Mouse (Mus musculus) forebrain, embryonic 13.5 days (tissue): Measurements from ENCODE around the gene Lamc2. TPM values are rescaled to one million over a fixed set of nuclear protein-coding genes. Genes with fewer than 3 reads are reported as not detected.

ENCODE experiments used
- ATAC-seq: fragments of 200-750 bp; cut with Nextera tagmentation; 2 replicates; pipeline ENCODE4 v1.8.0; 2017
- H3K27ac ChIP-seq: fragments of 300-500 bp; sonication (generic); 2 replicates; pipeline ENCODE4 v1.5.1; 2015; ENCODE audit warnings: inconsistent platforms, mild to moderate bottlenecking, moderate library complexity
- H3K27me3 ChIP-seq: fragments of 300-500 bp; sonication (generic); 2 replicates; pipeline ENCODE4 v1.6.1; 2015; ENCODE audit warnings: mild to moderate bottlenecking, inconsistent platforms
- H3K36me3 ChIP-seq: fragments of 300-500 bp; sonication (generic); 2 replicates; pipeline ENCODE4 v1.6.1; 2015; ENCODE audit warnings: mild to moderate bottlenecking, inconsistent platforms; ENCODE audit not compliant: poor library complexity, severe bottlenecking
- H3K4me1 ChIP-seq: fragments of 300-500 bp; sonication (generic); 2 replicates; pipeline ENCODE4 v1.6.1; 2015; ENCODE audit warnings: inconsistent platforms
- H3K4me2 ChIP-seq: fragments of 300-500 bp; sonication (generic); 2 replicates; pipeline ENCODE4 v1.6.1; 2015; ENCODE audit warnings: inconsistent platforms, mild to moderate bottlenecking, moderate library complexity
- H3K4me3 ChIP-seq: fragments of 300-500 bp; sonication (generic); 2 replicates; pipeline ENCODE4 v1.5.1; 2015; ENCODE audit warnings: mild to moderate bottlenecking, inconsistent platforms
- H3K9ac ChIP-seq: fragments of 300-500 bp; sonication (generic); 2 replicates; pipeline ENCODE4 v1.6.1; 2015; ENCODE audit warnings: mild to moderate bottlenecking, inconsistent platforms
- H3K9me3 ChIP-seq: fragments of 300-500 bp; sonication (generic); replicated peaks from 2 replicates; pipeline ENCODE4 v1.6.1; 2016; ENCODE audit warnings: inconsistent platforms
- WGBS: fragments of 180-500 bp; shearing (Covaris S2); methylation state at CpG from one replicate; pipeline ENCODE4 v1.1.7; 2015; 5-methylcytosine and 5-hydroxymethylcytosine counted together
- polyA plus RNA-seq: library from polyadenylated mRNA; unstranded; fragments of >200 nt; fragmentation: Nextera tagmentation; extraction: Ambion mirVana; gene quantifications from 2 replicates; pipeline ENCODE4 v1.2.1, GENCODE M21; 2015

Gene Lamc2
- polyA plus RNA-seq, result 0.14 and 0.67 TPM in 2 replicates

DNA sequence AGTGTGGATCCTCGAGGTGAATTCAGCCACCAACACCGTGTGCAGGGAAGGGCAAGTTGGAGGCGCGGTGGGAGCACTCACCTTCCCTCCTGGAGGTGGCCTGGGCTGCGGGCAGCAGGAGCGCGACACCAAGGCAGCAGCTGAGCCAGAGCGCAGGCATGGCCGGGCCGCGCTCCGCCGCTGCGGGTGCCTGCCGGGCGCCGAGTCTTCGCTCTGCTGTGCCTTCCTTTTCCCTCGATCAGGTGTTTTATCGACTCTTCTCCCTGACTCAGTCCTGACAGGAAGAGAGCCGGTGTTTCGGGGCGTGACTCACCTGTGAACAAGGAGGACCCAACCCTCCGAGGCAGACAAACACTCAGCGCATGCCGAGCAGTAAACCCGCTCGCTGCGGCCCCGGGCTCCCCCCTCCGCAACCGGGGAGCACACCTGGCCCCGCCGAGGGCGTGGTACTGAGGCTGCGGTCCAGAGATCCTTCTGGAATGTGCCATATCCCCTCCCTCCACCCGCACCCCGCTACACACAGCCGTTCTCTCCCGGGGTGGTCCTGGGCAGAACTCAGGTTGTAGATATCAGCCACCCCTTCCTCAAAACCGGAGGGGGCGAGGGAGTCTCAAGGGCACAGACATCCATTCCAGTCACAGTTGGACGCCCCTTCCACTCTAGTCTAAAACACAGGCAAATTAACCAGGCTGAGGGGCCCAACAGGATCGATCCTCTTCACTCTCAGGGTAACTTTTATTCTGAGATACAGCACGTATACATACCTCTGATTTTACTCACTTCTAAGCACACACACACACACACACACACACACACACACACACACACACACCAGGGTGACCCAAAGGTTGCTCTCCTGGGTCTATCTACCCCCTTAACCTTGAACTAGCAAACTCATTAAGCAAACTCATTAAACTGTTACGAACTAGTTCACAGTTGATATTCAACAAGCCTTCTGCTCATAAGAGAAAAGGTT lies at the start of gene Lamc2:
Gene Lamc2 (minus strand): TSS at position 620 of the 976 bp plus-strand sequence.
- Histone ChIP-seq H3K4me2 (peak within 1 kb of the TSS; percentile 87), H3K36me3 (no peaks in the 10 kb centered on the region), H3K27ac (no peak within 1 kb of the TSS), H3K9me3 (no peaks in the 10 kb centered on the region), H3K4me3 (peak within 1 kb of the TSS; percentile 45), H3K4me1 (peaks cover 17% of the 10 kb centered on the region), H3K9ac (peak within 1 kb of the TSS; percentile 58), H3K27me3 (peaks cover 51% of the 10 kb centered on the region)
- 4% methylated on average over 34 of the region's 46 CpGs for WGBS
- peak; percentile 63 for ATAC-seq

GRCm38 (mm10) chr1:153235576-153235975 lies 49.3 kb upstream of the Lamc2 start:
- peaks cover 40% of the 10 kb centered on the region for H3K36me3 ChIP-seq
- no peak overlapping the region for H3K4me2 ChIP-seq
- no peaks in the 10 kb centered on the region for H3K27me3 ChIP-seq
- no peak overlapping the region for H3K27ac ChIP-seq
- no peak overlapping the region for H3K4me3 ChIP-seq
- H3K9me3 ChIP-seq, result no peaks in the 10 kb centered on the region
- no peak overlapping the region for H3K9ac ChIP-seq
- no peaks in the 10 kb centered on the region for H3K4me1 ChIP-seq
- 79% methylated on average over 4 of the region's 4 CpGs for WGBS
- no peak for ATAC-seq

DNA sequence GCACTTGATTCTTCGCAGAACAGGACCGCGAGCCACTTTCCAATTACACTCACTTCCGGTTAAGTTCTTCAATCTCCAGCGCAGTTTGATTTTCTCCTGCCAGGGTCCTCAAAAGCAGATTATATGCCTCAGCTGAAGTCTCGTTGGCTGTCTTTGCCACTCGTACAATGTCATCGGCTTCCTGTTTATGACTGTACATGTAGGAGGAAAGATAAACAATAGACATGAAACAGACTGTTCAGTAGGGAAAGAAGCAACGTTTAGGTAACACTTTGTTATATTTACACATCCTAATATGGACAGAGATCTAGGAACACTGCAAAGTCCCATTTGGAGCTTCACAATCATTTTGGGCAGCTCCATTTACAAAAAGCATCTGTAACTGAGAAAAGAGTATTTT lies 45.4 kb upstream of the Lamc2 start:
- Histone ChIP-seq H3K4me1 (no peaks in the 10 kb centered on the region), H3K9ac (no peak overlapping the region), H3K36me3 (peaks cover 58% of the 10 kb centered on the region), H3K27ac (no peak overlapping the region), H3K27me3 (no peaks in the 10 kb centered on the region), H3K4me2 (no peak overlapping the region), H3K9me3 (no peaks in the 10 kb centered on the region), H3K4me3 (no peak overlapping the region)
- no peak for ATAC-seq
- WGBS, result 91% methylated on average over 9 of the region's 9 CpGs

- Histone ChIP-seq H3K36me3 (peaks cover 64% of the 10 kb centered on the region), H3K4me1 (no peaks in the 10 kb centered on the region), H3K27ac (no peak overlapping the region), H3K4me3 (no peak overlapping the region), H3K4me2 (no peak overlapping the region), H3K9me3 (no peaks in the 10 kb centered on the region), H3K9ac (no peak overlapping the region), H3K27me3 (no peaks in the 10 kb centered on the region)
- 70% methylated on average over 4 of the region's 4 CpGs for WGBS
- ATAC-seq, result no peak
Observed at GRCm38 (mm10) chr1:153227916-153228315, 41.7 kb upstream of the Lamc2 start.

GRCm38 (mm10) chr1:153227096-153227495 lies 40.8 kb upstream of the Lamc2 start:
- Histone ChIP-seq H3K27me3 (no peaks in the 10 kb centered on the region), H3K27ac (no peak overlapping the region), H3K4me1 (no peaks in the 10 kb centered on the region), H3K36me3 (peaks cover 71% of the 10 kb centered on the region), H3K9me3 (no peaks in the 10 kb centered on the region), H3K9ac (no peak overlapping the region), H3K4me3 (no peak overlapping the region), H3K4me2 (no peak overlapping the region)
- 91% methylated on average over 8 of the region's 8 CpGs for WGBS
- no peak for ATAC-seq

- Histone ChIP-seq H3K9ac (no peak overlapping the region), H3K4me3 (no peak overlapping the region), H3K4me2 (no peak overlapping the region), H3K4me1 (no peaks in the 10 kb centered on the region), H3K36me3 (peaks cover 74% of the 10 kb centered on the region), H3K27me3 (no peaks in the 10 kb centered on the region), H3K27ac (no peak overlapping the region), H3K9me3 (no peaks in the 10 kb centered on the region)
- ATAC-seq, result no peak
- WGBS, result 88% methylated on average over 21 of the region's 21 CpGs
Observed at GRCm38 (mm10) chr1:153225786-153226725, 39.8 kb upstream of the Lamc2 start.

- H3K9me3 ChIP-seq, result no peaks in the 10 kb centered on the region
- WGBS, result 91% methylated on average over 5 of the region's 5 CpGs
- peaks cover 67% of the 10 kb centered on the region for H3K36me3 ChIP-seq
Observed at GRCm38 (mm10) chr1:153224331-153224730, 38.1 kb upstream of the Lamc2 start.

GRCm38 (mm10) chr1:153219376-153219775 lies 33.1 kb upstream of the Lamc2 start:
- H3K36me3 ChIP-seq, result peaks cover 39% of the 10 kb centered on the region
- no peak overlapping the region for H3K9ac ChIP-seq
- no peaks in the 10 kb centered on the region for H3K27me3 ChIP-seq
- no peak overlapping the region for H3K27ac ChIP-seq
- no peaks in the 10 kb centered on the region for H3K9me3 ChIP-seq
- H3K4me1 ChIP-seq, result peaks cover 3% of the 10 kb centered on the region; the same call in 1 of the 2 replicates
- no peak overlapping the region for H3K4me2 ChIP-seq
- no peak overlapping the region for H3K4me3 ChIP-seq
- ATAC-seq, result 0 out of 2 replicates have a peak, but pooled peaks have one; percentile 38
- 44% methylated on average over 9 of the region's 9 CpGs for WGBS

More at GRCm38 (mm10) chr1:153224331-153224730, 38.1 kb upstream of the Lamc2 start:
- ATAC-seq, result no peak
- H3K4me2 ChIP-seq, result no peak overlapping the region
- no peaks in the 10 kb centered on the region for H3K27me3 ChIP-seq
- no peak overlapping the region for H3K9ac ChIP-seq
- no peak overlapping the region for H3K4me3 ChIP-seq
- H3K27ac ChIP-seq, result no peak overlapping the region
- H3K4me1 ChIP-seq, result peaks cover under 1% of the 10 kb centered on the region; the same call in 1 of the 2 replicates

- peaks cover 3% of the 10 kb centered on the region; the same call in 1 of the 2 replicates for H3K4me1 ChIP-seq
- H3K4me3 ChIP-seq, result no peak overlapping the region
- no peaks in the 10 kb centered on the region for H3K27me3 ChIP-seq
- H3K27ac ChIP-seq, result no peak overlapping the region
- H3K9me3 ChIP-seq, result no peaks in the 10 kb centered on the region
- no peak overlapping the region for H3K4me2 ChIP-seq
- WGBS, result 83% methylated on average over 4 of the region's 4 CpGs
- no peak for ATAC-seq
- H3K36me3 ChIP-seq, result peaks cover 18% of the 10 kb centered on the region
- no peak overlapping the region for H3K9ac ChIP-seq
Observed at GRCm38 (mm10) chr1:153216516-153216915, 30.3 kb upstream of the Lamc2 start.

GRCm38 (mm10) chr1:153215676-153216075 lies 29.4 kb upstream of the Lamc2 start:
- H3K4me3 ChIP-seq, result no peak overlapping the region
- no peak for ATAC-seq
- H3K9ac ChIP-seq, result no peak overlapping the region
- peaks cover 10% of the 10 kb centered on the region for H3K36me3 ChIP-seq
- H3K27ac ChIP-seq, result no peak overlapping the region
- 79% methylated on average over 5 of the region's 5 CpGs for WGBS
- no peak overlapping the region for H3K4me2 ChIP-seq
- no peaks in the 10 kb centered on the region for H3K27me3 ChIP-seq
- H3K9me3 ChIP-seq, result no peaks in the 10 kb centered on the region
- H3K4me1 ChIP-seq, result peaks cover 3% of the 10 kb centered on the region; the same call in 1 of the 2 replicates

- no peak for ATAC-seq
- H3K9me3 ChIP-seq, result no peaks in the 10 kb centered on the region
- no peaks in the 10 kb centered on the region for H3K4me1 ChIP-seq
- H3K9ac ChIP-seq, result no peak overlapping the region
- H3K27me3 ChIP-seq, result no peaks in the 10 kb centered on the region
- H3K27ac ChIP-seq, result no peak overlapping the region
- H3K36me3 ChIP-seq, result no peaks in the 10 kb centered on the region
- H3K4me2 ChIP-seq, result no peak overlapping the region
- no peak overlapping the region for H3K4me3 ChIP-seq
- 57% methylated on average over 4 of the region's 4 CpGs for WGBS
Observed at GRCm38 (mm10) chr1:153210992-153211391, 24.7 kb upstream of the Lamc2 start.

GRCm38 (mm10) chr1:153210198-153210597 lies 24.0 kb upstream of the Lamc2 start:
- Histone ChIP-seq H3K4me2 (no peak overlapping the region), H3K4me3 (no peak overlapping the region), H3K9ac (no peak overlapping the region), H3K36me3 (no peaks in the 10 kb centered on the region), H3K27ac (no peak overlapping the region), H3K9me3 (no peaks in the 10 kb centered on the region), H3K27me3 (no peaks in the 10 kb centered on the region), H3K4me1 (no peaks in the 10 kb centered on the region)
- 89% methylated on average over 2 of the region's 2 CpGs for WGBS
- ATAC-seq, result no peak
